Mouse (Mus musculus): ENCODE results near the gene Amt. TPM values are rescaled to one million over a fixed set of nuclear protein-coding genes. Genes with fewer than 3 reads are reported as not detected.
A peak's percentile ranks its signal among the peaks of the same experiment; 100 is the strongest.
"Not testable (repeated sequence)": the region's sequence is repeated elsewhere in the genome, so short reads cannot be mapped to it uniquely, and the experiment has no call there.

The Amt gene
- 10 to 100 TPM; 28.5 to 31.6 TPM for total RNA-seq (2021)

GRCm38 (mm10) chr9:108296453-108297355 lies at the start of gene Amt:
Amt (plus strand) TSS chr9:108296853.
- DNase-seq (ENCODE audit: extremely low spot score in 1 of 2, low spot score in 1 of 2): no peak

DNA sequence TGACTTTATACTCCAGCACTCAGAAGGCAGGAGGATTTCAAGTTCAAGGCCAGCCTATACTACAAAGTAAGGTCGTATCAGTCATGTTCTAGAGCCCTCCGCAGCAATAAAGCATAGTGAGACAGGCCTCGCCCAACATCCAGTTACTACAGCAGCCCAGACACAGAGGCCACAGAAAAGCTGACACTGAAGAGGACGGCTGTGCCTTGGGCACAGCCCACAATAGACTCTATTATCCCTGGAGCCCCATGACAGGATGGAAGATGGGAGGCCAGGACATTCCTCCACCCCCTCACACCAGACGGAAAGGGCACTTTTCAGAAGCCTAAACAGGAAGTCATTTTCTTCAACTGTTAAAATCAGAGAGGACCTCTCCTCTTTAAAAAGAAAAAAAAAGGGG lies 47.7 kb upstream of the Amt start:
- DNase-seq (ENCODE audit: extremely low spot score in 1 of 2, low spot score in 1 of 2): no peak

DNA sequence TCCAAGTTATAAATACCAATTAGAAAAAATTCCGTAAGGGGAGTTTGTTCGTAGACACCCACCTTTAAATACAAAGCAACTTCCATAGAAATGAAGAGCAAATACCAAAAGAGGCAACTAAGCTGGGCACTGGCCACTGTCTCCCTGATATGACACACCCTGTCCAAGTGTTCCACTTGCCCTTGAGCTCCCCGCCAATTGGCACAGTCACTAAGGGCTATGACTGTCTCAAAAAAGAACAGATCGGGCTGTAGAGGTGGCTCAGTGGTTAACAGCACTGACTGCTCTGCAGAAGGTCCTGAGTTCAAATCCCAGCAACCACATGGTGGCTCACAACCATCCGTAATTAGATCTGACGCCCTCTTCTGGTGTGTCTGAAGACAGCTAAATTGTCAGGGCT lies 44.8 kb upstream of the Amt start:
- DNase-seq (ENCODE audit: extremely low spot score in 1 of 2, low spot score in 1 of 2): no peak

DNA sequence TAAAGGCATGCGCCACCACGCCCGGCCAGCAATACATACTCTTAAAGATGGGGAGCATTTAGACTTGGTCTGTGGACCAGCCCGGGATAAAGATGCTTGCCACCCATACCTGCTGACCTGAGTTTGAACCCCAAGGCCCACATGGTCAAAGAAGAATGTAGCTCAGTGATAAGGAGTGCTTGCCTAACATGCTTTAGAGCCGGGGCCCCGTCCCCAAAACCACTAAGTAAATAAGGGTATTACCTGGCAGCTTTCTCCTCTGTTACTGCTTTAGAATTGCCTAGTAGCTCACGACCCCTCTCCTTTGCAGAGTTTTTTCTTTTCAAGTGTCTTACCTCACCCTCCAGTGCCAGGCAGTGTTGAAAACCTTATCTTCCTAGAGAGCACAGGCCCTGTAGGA lies 43.9 kb upstream of the Amt start:
- DNase-seq (ENCODE audit: extremely low spot score in 1 of 2, low spot score in 1 of 2): no peak

GRCm38 (mm10) chr9:108260526-108260925 lies 36.1 kb upstream of the Amt start:
- no peak for DNase-seq (ENCODE audit: extremely low spot score in 1 of 2, low spot score in 1 of 2)

- DNase-seq (ENCODE audit: extremely low spot score in 1 of 2, low spot score in 1 of 2): no peak
Observed at GRCm38 (mm10) chr9:108261865-108262264, 34.8 kb upstream of the Amt start.

GRCm38 (mm10) chr9:108262494-108263049 lies 34.1 kb upstream of the Amt start:
- no peak for DNase-seq (ENCODE audit: extremely low spot score in 1 of 2, low spot score in 1 of 2)

DNA sequence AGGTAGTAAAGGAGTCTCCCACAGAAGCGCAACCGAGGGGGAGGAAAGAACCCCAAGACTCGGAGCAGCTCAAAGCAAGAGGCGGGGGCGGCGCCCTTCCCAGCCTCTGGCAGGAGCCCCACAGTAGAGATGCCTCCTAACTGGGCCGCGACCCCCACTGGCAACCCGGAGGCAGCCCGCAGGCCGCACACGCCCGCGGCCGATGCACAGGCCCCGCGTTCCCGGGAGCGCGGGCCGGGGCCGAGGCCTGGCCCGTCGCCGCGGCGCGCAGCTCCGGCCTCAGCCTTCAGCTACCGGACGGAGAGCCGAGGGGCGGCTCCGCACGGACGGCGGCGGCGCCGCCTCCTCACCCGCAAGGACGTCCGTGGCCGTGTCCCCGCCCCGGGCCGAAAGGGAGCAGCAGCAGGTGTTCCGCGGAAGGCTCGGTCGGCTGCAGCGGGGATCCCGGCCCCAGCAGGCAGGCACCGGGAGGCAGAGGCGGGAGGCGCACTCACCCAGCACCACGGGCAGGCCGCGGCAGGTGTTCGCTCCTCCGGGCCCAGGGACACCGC lies 33.4 kb upstream of the Amt start:
- peak in 1 of 2 experiments; percentile 16 for DNase-seq (ENCODE audit: extremely low spot score in 1 of 2, low spot score in 1 of 2)

DNA sequence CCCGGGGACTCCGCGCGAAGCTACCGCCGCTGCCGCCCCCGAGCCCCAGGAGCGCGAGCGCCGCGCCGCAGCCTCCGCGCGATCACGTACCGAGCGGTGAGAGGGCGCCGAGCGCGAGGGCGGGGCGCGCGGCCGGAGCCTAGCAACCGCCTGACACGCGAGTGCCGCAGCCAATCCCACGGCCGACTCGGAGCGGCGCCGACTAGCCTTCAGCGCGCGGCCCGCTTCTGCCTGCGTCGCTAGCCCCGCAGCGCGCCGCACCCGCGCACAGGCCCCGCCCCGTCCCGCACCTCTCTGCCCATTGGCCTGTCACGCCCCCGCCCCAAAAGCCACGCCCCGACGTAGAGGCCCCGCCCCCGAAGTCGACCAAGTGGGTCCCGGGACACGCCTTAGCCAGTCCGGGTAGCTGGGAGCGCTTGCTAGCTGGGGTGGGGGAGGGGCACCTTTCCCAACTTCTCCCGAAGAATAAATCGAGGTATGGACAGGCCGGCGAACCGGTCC lies 32.9 kb upstream of the Amt start, which contains the start of gene Dag1:
Gene Dag1 (minus strand): TSS at position 269 of the 501 bp plus-strand sequence.
- peak; percentile 92 for DNase-seq (ENCODE audit: extremely low spot score in 1 of 2, low spot score in 1 of 2)

- peak in 1 of 2 experiments; percentile 15 for DNase-seq (ENCODE audit: extremely low spot score in 1 of 2, low spot score in 1 of 2)
Observed at GRCm38 (mm10) chr9:108264191-108264921, 32.3 kb upstream of the Amt start.

DNA sequence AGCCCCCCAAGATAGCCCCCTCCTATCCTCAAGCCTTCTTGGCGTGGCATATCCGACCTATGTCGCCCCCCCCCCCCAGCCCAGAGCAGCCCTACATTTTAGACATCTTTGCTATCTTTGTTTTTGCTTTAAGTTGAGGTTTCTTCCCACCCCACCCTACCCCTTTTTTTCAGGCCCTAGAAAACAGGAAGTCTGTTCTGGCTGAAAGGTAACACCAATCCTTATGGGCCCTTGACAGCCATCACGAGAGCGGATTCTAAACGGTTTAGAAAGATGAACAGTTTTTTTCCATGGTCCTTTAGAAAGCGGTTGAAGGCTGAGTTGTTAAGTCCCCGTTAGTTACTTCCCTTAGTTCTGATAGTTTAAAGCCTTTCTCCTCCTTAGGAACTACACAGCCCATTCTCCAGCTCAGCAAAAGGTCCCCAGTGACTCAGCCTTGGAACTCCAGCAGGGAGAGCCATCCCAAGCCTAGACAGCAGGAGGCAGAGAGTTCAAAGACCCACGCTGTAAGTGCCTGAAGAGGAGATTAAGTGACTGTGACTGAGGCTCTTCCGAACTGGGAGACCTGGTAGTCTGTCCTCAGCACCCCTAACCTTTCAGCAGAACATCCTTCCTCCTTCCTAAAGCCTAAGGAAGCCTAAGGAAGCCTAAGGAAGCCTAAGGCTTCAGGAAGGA lies 30.3 kb upstream of the Amt start:
- no peak for DNase-seq (ENCODE audit: extremely low spot score in 1 of 2, low spot score in 1 of 2)

- DNase-seq (ENCODE audit: extremely low spot score in 1 of 2, low spot score in 1 of 2): no peak
Observed at GRCm38 (mm10) chr9:108267691-108268090, 29.0 kb upstream of the Amt start.

- DNase-seq (ENCODE audit: extremely low spot score in 1 of 2, low spot score in 1 of 2): not testable (repeated sequence)
Observed at GRCm38 (mm10) chr9:108268701-108269100, 28.0 kb upstream of the Amt start.

DNA sequence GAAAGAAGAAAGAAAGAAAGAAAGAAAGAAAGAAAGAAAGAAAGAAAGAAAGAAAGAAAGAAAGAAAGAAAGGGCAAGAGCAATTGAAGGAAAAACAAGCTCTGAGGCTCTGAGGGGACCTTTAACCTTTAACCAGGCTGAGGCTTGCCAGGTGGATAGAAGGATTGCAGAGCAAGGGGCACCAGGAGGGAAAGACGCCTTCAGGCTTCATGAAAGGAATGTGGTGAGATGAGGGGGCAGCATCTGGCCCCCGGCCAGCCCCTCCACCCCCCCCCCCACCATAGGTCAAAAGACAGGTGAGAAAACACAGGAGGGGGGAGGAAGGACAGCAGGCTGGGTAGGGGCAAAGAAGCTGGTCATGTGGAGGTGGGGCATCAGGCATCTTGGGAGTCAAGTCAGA lies 24.7 kb upstream of the Amt start:
- no peak for DNase-seq (ENCODE audit: extremely low spot score in 1 of 2, low spot score in 1 of 2)

DNA sequence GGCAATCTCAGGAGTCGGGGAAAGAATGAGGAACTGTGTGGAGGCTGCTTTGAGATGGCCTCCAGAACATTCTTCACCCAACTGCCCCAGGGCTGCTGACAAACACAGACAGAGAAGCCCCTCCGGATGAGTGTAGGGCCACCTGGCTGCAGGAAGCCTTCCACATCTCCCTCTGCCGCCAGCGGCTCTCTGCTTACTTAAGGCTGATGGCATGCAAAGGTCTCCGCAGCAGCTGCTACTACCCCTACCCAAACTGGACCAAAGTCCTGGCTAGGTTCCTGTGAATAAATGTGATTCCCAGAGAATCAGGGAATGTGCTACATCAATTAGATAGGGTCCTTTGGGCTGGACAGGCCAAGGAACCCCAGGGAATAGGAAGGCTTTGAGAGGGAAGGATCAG lies 24.0 kb upstream of the Amt start:
- DNase-seq (ENCODE audit: extremely low spot score in 1 of 2, low spot score in 1 of 2): no peak

DNA sequence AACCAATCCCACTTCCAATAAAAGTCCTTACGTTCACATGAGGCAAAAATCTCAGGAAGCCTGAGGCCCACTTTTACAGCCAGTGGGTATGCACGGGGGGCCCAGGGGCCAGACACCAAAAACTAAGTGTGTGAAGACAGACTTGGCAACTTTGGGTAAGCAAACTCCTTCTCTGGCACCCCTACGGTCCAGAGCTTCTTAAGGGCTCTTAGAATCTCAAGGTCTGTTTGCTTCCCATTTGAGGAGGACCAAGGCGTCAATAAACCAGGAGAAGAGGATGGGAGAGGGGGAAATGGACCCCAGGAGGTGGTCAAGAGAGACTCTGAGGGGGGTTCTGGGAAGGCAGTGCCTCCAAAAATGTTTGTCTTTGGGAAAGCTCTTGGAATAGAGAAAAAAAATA lies 23.2 kb upstream of the Amt start:
- DNase-seq (ENCODE audit: extremely low spot score in 1 of 2, low spot score in 1 of 2): no peak

DNA sequence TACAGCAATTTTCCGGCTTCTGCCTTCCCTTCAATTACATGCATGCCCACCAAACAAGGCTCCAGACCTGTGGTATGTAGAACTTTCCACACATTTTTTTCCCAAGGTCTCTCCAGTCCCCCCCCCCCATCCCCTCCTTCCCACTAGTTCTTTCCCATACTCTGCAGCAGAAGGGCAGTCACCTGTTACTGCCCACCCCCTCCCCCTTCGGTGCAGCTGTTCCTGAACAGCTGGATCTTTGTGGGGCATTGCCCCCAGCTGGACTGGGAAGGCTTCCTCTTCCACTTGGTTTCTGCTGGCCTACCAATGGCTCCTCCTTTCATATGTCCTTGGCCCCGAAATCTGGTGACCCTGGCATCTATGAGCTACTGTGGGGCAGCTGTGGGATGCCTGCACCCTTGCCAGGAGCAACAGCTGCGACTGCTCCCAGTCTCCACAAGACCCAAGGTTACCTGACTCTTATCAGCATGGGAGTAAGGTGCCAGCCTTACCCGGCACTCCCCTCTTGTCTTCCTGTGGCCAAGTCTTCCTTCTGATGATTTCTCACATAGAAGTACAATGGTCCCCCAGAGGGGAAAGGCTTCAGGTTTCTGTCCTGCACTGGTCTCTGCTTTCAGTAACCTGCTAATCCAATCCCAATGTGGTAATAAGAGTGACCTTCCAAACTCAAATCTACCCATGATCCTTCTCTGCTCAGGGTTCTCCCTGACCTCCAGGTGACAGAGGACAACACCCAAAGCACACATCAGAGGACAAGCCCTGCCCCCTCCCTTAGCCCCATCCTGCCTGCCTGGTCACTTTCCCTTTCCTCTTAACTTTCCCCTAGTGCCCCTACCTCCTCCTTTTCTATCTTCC lies 21.9 kb upstream of the Amt start:
- DNase-seq (ENCODE audit: extremely low spot score in 1 of 2, low spot score in 1 of 2): no peak

GRCm38 (mm10) chr9:108275331-108275659 lies 21.4 kb upstream of the Amt start:
- DNase-seq (ENCODE audit: extremely low spot score in 1 of 2, low spot score in 1 of 2): no peak

DNA sequence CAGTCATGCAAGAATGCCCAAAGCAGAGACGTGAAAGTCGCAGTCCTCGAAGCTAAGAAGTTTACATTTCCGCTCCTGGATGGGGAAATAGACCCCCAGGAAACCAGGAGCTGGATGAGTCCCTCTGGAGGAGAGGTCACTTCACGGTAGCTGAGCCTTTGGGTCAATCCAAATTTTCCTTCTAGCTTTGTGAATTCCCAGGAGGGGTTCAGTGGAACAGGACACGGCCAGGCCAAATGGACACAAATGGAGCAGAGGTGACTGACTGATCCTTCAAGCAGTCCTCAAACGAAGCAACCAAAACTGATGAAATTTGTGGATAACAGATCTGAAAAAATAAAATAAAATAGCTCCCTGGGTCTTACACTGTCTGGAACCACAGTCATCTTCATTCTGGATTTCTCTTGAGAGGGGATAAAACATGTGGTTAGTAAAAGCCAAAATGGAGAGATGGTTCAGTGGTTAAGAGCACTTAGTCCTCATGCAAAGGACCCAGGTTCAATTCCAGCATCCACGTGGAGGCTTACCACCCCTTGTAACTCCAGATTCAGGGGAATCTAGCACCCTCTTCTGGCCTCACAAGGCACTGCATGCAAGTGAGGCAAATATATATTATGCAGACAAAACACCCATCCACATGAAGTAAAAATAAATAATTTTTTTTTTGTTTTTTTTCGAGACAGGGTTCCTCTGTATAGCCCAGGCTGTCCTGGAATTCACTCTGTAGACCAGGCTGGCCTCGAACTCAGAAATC lies 17.8 kb upstream of the Amt start:
- DNase-seq (ENCODE audit: extremely low spot score in 1 of 2, low spot score in 1 of 2): no peak

Measured in layer of hippocampus, postnatal 25 days (tissue).